Mouse (Mus musculus) olfactory bulb, adult 2 months (tissue): Measurements from ENCODE around the gene Eef1e1.

ENCODE experiments used
- CTCF ChIP-seq: fragments of 200-500 bp; IDR thresholded peaks from 2 replicates; pipeline ENCODE4 v1.5.1; 2012; ENCODE audit warnings: low read depth, mild to moderate bottlenecking, low read length, moderate library complexity; ENCODE audit not compliant: insufficient read depth
- POLR2A ChIP-seq: fragments of 200-500 bp; IDR thresholded peaks from 2 replicates; pipeline ENCODE4 v1.6.1; 2012; ENCODE audit warnings: mild to moderate bottlenecking, low read depth, low read length, moderate library complexity; ENCODE audit not compliant: insufficient read depth

- TF ChIP-seq CTCF (no peak), POLR2A (no peak)
These were observed 45.3 kb downstream of the Eef1e1 start for GRCm38 (mm10) chr13:38613583-38613982.
